Mouse (Mus musculus) intestine, embryonic 16.5 days (tissue): ENCODE data around the gene Tm9sf4. TPM values are rescaled to one million over a fixed set of nuclear protein-coding genes. Genes with fewer than 3 reads are reported as not detected.

Experiments
- ATAC-seq: fragments of 200-750 bp; cut with Nextera tagmentation; 2 replicates; pipeline ENCODE4 v1.8.0; 2017; ENCODE audit warnings: moderate TSS enrichment, moderate library complexity
- H3K27ac ChIP-seq: fragments of 300-500 bp; sonication (generic); 2 replicates; pipeline ENCODE4 v1.5.1; 2014; ENCODE audit warnings: mild to moderate bottlenecking, low read length
- H3K27me3 ChIP-seq: fragments of 300-500 bp; sonication (generic); replicated peaks from 2 replicates; pipeline ENCODE4 v1.6.1; 2014; ENCODE audit warnings: low read length, control low read depth, mixed read lengths; ENCODE audit not compliant: control insufficient read depth, insufficient read depth
- H3K36me3 ChIP-seq: fragments of 300-500 bp; sonication (generic); 2 replicates; pipeline ENCODE4 v1.6.1; 2014; ENCODE audit warnings: low read length, control low read depth; ENCODE audit not compliant: control insufficient read depth, insufficient read depth
- H3K4me1 ChIP-seq: fragments of 300-500 bp; sonication (generic); 2 replicates; pipeline ENCODE4 v1.6.1; 2014; ENCODE audit warnings: low read length, control low read depth, mixed read lengths; ENCODE audit not compliant: control insufficient read depth, insufficient read depth
- H3K4me2 ChIP-seq: fragments of 300-500 bp; sonication (generic); 2 replicates; pipeline ENCODE4 v1.6.1; 2014; ENCODE audit warnings: low read depth, low read length, control low read depth
- H3K4me3 ChIP-seq: fragments of 300-500 bp; sonication (generic); 2 replicates; pipeline ENCODE4 v1.5.1; 2014; ENCODE audit warnings: mild to moderate bottlenecking, low read length
- H3K9ac ChIP-seq: fragments of 300-500 bp; sonication (generic); 2 replicates; pipeline ENCODE4 v1.6.1; 2014; ENCODE audit warnings: low read depth, low read length
- H3K9me3 ChIP-seq: fragments of 300-500 bp; sonication (generic); 2 replicates; pipeline ENCODE4 v1.6.1; 2016; ENCODE audit warnings: low read length, control low read depth; ENCODE audit not compliant: control insufficient read depth
- WGBS: fragments of 180-500 bp; shearing (Covaris S2); extraction: QIAGEN DNeasy Blood & Tissue Kit; methylation state at CpG from one replicate; pipeline ENCODE4 v1.1.7; 2014; 5-methylcytosine and 5-hydroxymethylcytosine counted together
- polyA plus RNA-seq: library from polyadenylated mRNA; unstranded; fragments of >200 nt; fragmentation: Nextera tagmentation; extraction: Ambion mirVana; gene quantifications from 2 replicates; pipeline ENCODE4 v1.2.1, GENCODE M21; 2015

Gene Tm9sf4
- polyA plus RNA-seq, 1 experiment from 2014 or later: 101 TPM

- H3K4me3 ChIP-seq: peak overlapping the region; percentile 88
- peak overlapping the region; percentile 99 for H3K9ac ChIP-seq
- H3K4me1 ChIP-seq: peaks cover 26% of the 10 kb centered on the region
- 61% methylated on average over 4 of the region's 4 CpGs for WGBS
- no peaks in the 10 kb centered on the region for H3K9me3 ChIP-seq
- H3K36me3 ChIP-seq: peaks cover 10% of the 10 kb centered on the region
- peak overlapping the region; percentile 98 for H3K27ac ChIP-seq
- no peaks in the 10 kb centered on the region for H3K27me3 ChIP-seq
- peak overlapping the region; percentile 66 for H3K4me2 ChIP-seq
- ATAC-seq: no peak
Measured at GRCm38 (mm10) chr2:153237891-153238290, 76.8 kb downstream of the Tm9sf4 start.

- no peaks in the 10 kb centered on the region for H3K27me3 ChIP-seq
- 52% methylated on average over 2 of the region's 2 CpGs for WGBS
- H3K4me2 ChIP-seq: peak overlapping the region; percentile 66
- H3K36me3 ChIP-seq: peaks cover 10% of the 10 kb centered on the region
- peaks cover 27% of the 10 kb centered on the region for H3K4me1 ChIP-seq
- H3K9me3 ChIP-seq: no peaks in the 10 kb centered on the region
- peak overlapping the region; percentile 88 for H3K4me3 ChIP-seq
- H3K27ac ChIP-seq: peak overlapping the region; percentile 98
- H3K9ac ChIP-seq: peak overlapping the region; percentile 99
- ATAC-seq: no peak
Measured at GRCm38 (mm10) chr2:153238406-153238805, 77.3 kb downstream of the Tm9sf4 start.

- peak overlapping the region; percentile 88 for H3K4me3 ChIP-seq
- H3K4me1 ChIP-seq: peaks cover 30% of the 10 kb centered on the region
- H3K27me3 ChIP-seq: no peaks in the 10 kb centered on the region
- H3K9me3 ChIP-seq: no peaks in the 10 kb centered on the region
- ATAC-seq: no peak
- peak overlapping the region; percentile 99 for H3K9ac ChIP-seq
- H3K4me2 ChIP-seq: peak overlapping the region; percentile 66
- H3K36me3 ChIP-seq: peaks cover 10% of the 10 kb centered on the region
- WGBS: 50% methylated on average over 7 of the region's 7 CpGs
- peak overlapping the region; percentile 98 for H3K27ac ChIP-seq
Measured at GRCm38 (mm10) chr2:153239021-153239859, 78.1 kb downstream of the Tm9sf4 start.

GRCm38 (mm10) chr2:153239860-153240480 is 78.9 kb downstream of the Tm9sf4 start:
- Histone ChIP-seq H3K4me1 (peaks cover 30% of the 10 kb centered on the region), H3K27ac (peak overlapping the region; percentile 98), H3K4me3 (peak overlapping the region; percentile 88), H3K4me2 (peak overlapping the region; percentile 66), H3K9me3 (no peaks in the 10 kb centered on the region), H3K36me3 (peaks cover 6% of the 10 kb centered on the region), H3K9ac (peak overlapping the region; percentile 99), H3K27me3 (no peaks in the 10 kb centered on the region)
- WGBS: 5% methylated on average over 19 of the region's 22 CpGs
- ATAC-seq: no peak

- peak; percentile 67 for ATAC-seq
- WGBS: under 1% methylated on average over 25 of the region's 33 CpGs
- H3K4me1 ChIP-seq: peaks cover 28% of the 10 kb centered on the region
Measured at GRCm38 (mm10) chr2:153240701-153241235, 79.7 kb downstream of the Tm9sf4 start.

GRCm38 (mm10) chr2:153241250-153242014 is 80.3 kb downstream of the Tm9sf4 start, which contains the start of the genes Plagl2 and Pofut1:
Gene Plagl2 (minus strand): TSS chr2:153241426.
Gene Pofut1 (plus strand): TSS chr2:153241533.
- WGBS: under 1% methylated on average over 67 of the region's 72 CpGs
- no peaks in the 10 kb centered on the region for H3K36me3 ChIP-seq
- no peaks in the 10 kb centered on the region for H3K9me3 ChIP-seq
- no peaks in the 10 kb centered on the region for H3K27me3 ChIP-seq
- ATAC-seq: peak; percentile 96
- H3K27ac ChIP-seq: peak within 1 kb of the TSS; percentile 98
- peak within 1 kb of the TSS; percentile 88 for H3K4me3 ChIP-seq
- peaks cover 22% of the 10 kb centered on the region for H3K4me1 ChIP-seq
- H3K9ac ChIP-seq: peak within 1 kb of the TSS; percentile 99
- H3K4me2 ChIP-seq: peak within 1 kb of the TSS; percentile 66

More at GRCm38 (mm10) chr2:153240701-153241235, 79.7 kb downstream of the Tm9sf4 start:
- peak overlapping the region; percentile 88 for H3K4me3 ChIP-seq
- peak overlapping the region; percentile 66 for H3K4me2 ChIP-seq
- peak overlapping the region; percentile 98 for H3K27ac ChIP-seq
- H3K27me3 ChIP-seq: no peaks in the 10 kb centered on the region
- no peaks in the 10 kb centered on the region for H3K9me3 ChIP-seq
- no peaks in the 10 kb centered on the region for H3K36me3 ChIP-seq
- peak overlapping the region; percentile 99 for H3K9ac ChIP-seq

GRCm38 (mm10) chr2:153242156-153242555 is 81.1 kb downstream of the Tm9sf4 start:
- ATAC-seq: no peak
- H3K27ac ChIP-seq: peak overlapping the region; percentile 98

GRCm38 (mm10) chr2:153249751-153250150 is 88.6 kb downstream of the Tm9sf4 start:
- Histone ChIP-seq H3K4me3 (no peak overlapping the region), H3K9me3 (no peaks in the 10 kb centered on the region), H3K36me3 (no peaks in the 10 kb centered on the region; the same call in 1 of the 2 replicates), H3K4me2 (no peak overlapping the region), H3K9ac (peak overlapping the region; percentile 50; the same call in 1 of the 2 replicates), H3K27me3 (no peaks in the 10 kb centered on the region), H3K27ac (peak overlapping the region; percentile 97), H3K4me1 (0 out of 2 replicates have a peak, but pooled peaks cover 4% of the 10 kb centered on the region)
- peak; percentile 98 for ATAC-seq
- WGBS: 56% methylated on average over 5 of the region's 5 CpGs

More at GRCm38 (mm10) chr2:153242156-153242555, 81.1 kb downstream of the Tm9sf4 start:
- H3K4me1 ChIP-seq: peaks cover 22% of the 10 kb centered on the region
- WGBS: 46% methylated on average over 6 of the region's 6 CpGs
- H3K27me3 ChIP-seq: no peaks in the 10 kb centered on the region
- peak overlapping the region; percentile 88 for H3K4me3 ChIP-seq
- H3K9me3 ChIP-seq: no peaks in the 10 kb centered on the region
- peak overlapping the region; percentile 99 for H3K9ac ChIP-seq
- H3K36me3 ChIP-seq: no peaks in the 10 kb centered on the region
- H3K4me2 ChIP-seq: peak overlapping the region; percentile 59
